Mouse (Mus musculus): ENCODE data around the gene Ttc28. TPM values are rescaled to one million over a fixed set of nuclear protein-coding genes. Genes with fewer than 3 reads are reported as not detected.
"Not testable (repeated sequence)": the region's sequence is repeated elsewhere in the genome, so short reads cannot be mapped to it uniquely, and the experiment has no call there.

Gene Ttc28
- polyA plus RNA-seq, 1 experiment from 2014 or later = 17.8 TPM

DNA sequence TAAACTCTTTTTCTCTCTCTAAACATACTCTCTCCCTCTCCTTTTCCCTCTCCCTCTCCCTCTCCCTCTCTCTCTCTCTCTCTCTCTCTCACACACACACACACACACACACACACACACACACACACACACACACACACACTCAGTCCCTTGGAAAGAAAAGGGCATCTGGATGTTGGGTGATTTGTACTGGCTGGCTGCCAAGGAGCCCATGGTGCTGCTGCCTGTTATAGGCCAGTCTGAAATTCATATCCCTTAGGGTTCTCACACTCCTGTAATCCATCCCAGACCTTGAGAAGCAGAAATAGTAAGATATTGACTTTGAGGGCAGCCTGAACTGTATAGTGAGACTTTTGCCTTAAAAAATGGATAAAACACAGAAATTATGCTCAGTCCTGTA, 4.9 kb upstream of the Ttc28 start:
- no peaks in the 10 kb centered on the region for H3K9me3 ChIP-seq (ENCODE audit: control insufficient read depth, low read depth, low read length)
- H3K4me2 ChIP-seq (replicated peaks; ENCODE audit: low read depth, low read length) = no peak overlapping the region
- H3K27ac ChIP-seq (ENCODE audit: low read length) = no peak overlapping the region; the same call in 1 of the 2 replicates
- H3K27me3 ChIP-seq (ENCODE audit: control insufficient read depth, insufficient read depth, low read length) = no peaks in the 10 kb centered on the region
- no peak for ATAC-seq (ENCODE audit: insufficient number of reproducible peaks, insufficient read depth, low FRiP score, low read depth)
- peaks cover 9% of the 10 kb centered on the region; the same call in 1 of the 2 replicates for H3K36me3 ChIP-seq (ENCODE audit: control insufficient read depth, insufficient read depth, low read length)
- no peak overlapping the region for H3K9ac ChIP-seq (replicated peaks; ENCODE audit: low read depth, low read length)
- H3K4me1 ChIP-seq (ENCODE audit: control insufficient read depth, insufficient read depth, low read length) = peaks cover 5% of the 10 kb centered on the region; the same call in 1 of the 2 replicates
- no peak overlapping the region for H3K4me3 ChIP-seq (ENCODE audit: low read depth, low read length)

DNA sequence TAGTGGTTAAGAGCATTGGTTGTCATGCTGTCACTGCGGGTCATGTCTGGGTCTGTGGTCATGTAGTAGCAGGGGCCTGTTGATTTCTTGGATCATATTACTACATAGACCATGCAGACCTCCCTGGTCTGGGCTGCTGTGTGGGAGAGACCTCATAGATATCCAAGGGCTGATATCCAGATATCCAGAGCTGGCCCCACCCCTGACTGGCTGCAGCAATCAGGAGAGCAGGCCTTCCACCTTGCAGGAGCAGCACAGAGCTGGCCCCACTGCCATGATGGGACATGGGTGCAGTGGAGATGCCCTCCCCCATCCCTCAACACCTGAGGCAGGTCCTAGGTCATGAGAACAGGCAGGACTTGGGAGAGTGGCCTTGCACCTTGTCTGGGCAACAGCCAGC, 4.3 kb upstream of the Ttc28 start:
- WGBS = 88% methylated on average over 1 of the region's 1 CpGs
- Histone ChIP-seq H3K9me3 (ENCODE audit: control insufficient read depth, low read depth, low read length) (no peaks in the 10 kb centered on the region), H3K36me3 (ENCODE audit: control insufficient read depth, insufficient read depth, low read length) (peaks cover 9% of the 10 kb centered on the region; the same call in 1 of the 2 replicates), H3K4me2 (replicated peaks; ENCODE audit: low read depth, low read length) (no peak overlapping the region), H3K4me1 (ENCODE audit: control insufficient read depth, insufficient read depth, low read length) (peaks cover 5% of the 10 kb centered on the region; the same call in 1 of the 2 replicates), H3K27ac (ENCODE audit: low read length) (no peak overlapping the region; the same call in 1 of the 2 replicates), H3K4me3 (ENCODE audit: low read depth, low read length) (no peak overlapping the region), H3K9ac (replicated peaks; ENCODE audit: low read depth, low read length) (no peak overlapping the region), H3K27me3 (ENCODE audit: control insufficient read depth, insufficient read depth, low read length) (no peaks in the 10 kb centered on the region)
- ATAC-seq (ENCODE audit: insufficient number of reproducible peaks, insufficient read depth, low FRiP score, low read depth) = no peak

DNA sequence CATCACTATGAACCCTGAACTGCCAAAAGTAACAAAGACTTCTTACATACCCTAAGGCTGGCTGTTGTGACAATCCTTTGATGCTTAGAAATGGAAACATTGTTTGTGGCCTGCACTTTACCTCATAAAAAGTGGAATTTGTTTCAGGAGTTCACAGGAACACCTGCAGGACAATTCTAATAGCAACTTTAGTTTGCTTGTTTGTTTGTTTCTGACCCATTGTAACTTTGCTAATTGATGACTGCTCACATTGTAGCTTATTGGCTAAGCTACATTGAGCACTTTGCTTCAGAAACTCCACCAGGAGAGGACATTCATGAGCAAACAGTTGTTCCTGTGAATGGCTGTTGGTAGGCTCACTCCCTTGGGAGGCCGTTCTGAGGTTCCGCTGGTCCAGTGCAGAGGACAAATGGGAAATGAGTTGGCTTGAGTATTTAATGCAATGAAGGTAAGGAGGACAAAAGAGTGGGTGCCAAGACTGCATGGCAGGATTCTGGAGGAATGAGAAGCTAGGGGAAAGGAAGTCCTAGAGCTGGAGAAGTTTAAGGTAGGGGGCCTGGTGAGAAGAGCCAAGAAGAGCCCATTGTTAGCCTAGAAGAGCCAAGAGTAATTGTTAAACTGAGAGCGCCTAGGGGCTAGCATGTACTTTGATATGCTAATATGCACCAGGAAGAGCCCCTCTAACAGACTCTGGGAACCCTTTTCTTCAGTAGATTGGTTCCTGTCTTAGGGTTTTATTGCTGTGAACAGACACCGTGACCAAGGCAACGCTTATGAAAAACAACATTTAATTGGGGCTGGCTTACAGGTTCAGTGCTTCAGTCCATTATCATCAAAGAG, 1.7 kb upstream of the Ttc28 start:
- no peak for ATAC-seq (ENCODE audit: insufficient number of reproducible peaks, insufficient read depth, low FRiP score, low read depth)
- Histone ChIP-seq H3K4me1 (ENCODE audit: control insufficient read depth, insufficient read depth, low read length) (0 out of 2 replicates have a peak, but pooled peaks cover 5% of the 10 kb centered on the region), H3K4me3 (ENCODE audit: low read depth, low read length) (no peak overlapping the region), H3K9ac (replicated peaks; ENCODE audit: low read depth, low read length) (no peak overlapping the region), H3K9me3 (ENCODE audit: control insufficient read depth, low read depth, low read length) (no peaks in the 10 kb centered on the region), H3K27me3 (ENCODE audit: control insufficient read depth, insufficient read depth, low read length) (no peaks in the 10 kb centered on the region), H3K27ac (ENCODE audit: low read length) (no peak overlapping the region), H3K36me3 (ENCODE audit: control insufficient read depth, insufficient read depth, low read length) (peaks cover 5% of the 10 kb centered on the region; the same call in 1 of the 2 replicates), H3K4me2 (replicated peaks; ENCODE audit: low read depth, low read length) (no peak overlapping the region)
- WGBS = 91% methylated on average over 5 of the region's 5 CpGs

DNA sequence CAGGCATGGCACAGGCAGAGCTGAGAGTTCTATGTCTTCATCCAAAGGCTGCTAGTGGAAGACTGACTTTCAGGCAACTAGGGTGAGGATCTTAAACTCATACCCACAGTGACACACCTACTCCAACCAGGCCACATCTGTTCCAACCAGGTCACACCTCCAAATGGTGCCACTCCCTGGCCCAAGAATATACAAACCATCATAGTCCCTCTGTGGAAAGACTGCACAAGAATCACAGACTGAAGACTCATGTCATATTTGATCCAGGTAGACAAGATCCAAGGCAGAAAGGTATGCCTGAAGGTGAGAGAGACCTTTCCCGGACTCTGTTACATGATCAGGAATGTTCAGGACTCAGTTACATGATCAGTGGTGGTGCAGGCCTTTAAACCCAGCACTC, 1.1 kb upstream of the Ttc28 start:
- not testable (repeated sequence) for H3K36me3 ChIP-seq (ENCODE audit: control insufficient read depth, insufficient read depth, low read length); ATAC-seq (ENCODE audit: insufficient number of reproducible peaks, insufficient read depth, low FRiP score, low read depth); H3K4me1 ChIP-seq (ENCODE audit: control insufficient read depth, insufficient read depth, low read length); H3K9me3 ChIP-seq (ENCODE audit: control insufficient read depth, low read depth, low read length); H3K4me2 ChIP-seq (replicated peaks; ENCODE audit: low read depth, low read length); H3K27ac ChIP-seq (ENCODE audit: low read length); H3K27me3 ChIP-seq (ENCODE audit: control insufficient read depth, insufficient read depth, low read length); H3K9ac ChIP-seq (replicated peaks; ENCODE audit: low read depth, low read length); H3K4me3 ChIP-seq (ENCODE audit: low read depth, low read length)
- WGBS = 94% methylated on average over 1 of the region's 1 CpGs

DNA sequence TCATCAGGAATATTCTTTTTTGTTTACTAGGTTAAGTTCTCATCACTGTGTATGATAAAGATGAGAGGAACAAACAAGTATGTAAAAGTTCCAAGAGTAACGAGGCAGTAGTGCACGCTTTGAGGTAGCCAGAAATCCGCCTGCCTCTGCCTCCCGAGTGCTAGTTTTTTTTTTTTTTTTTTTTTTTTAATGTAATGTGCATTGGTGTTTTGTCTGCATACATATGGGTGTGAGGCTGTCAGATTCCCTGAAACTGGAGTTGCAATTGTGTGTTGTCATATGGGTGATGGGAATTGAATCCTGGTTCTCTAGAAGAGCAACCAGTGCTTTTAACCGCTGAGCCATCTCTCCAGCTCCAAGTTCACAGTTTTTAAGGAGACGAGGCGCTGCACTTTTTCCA, 561 bp upstream of the Ttc28 start:
- H3K27ac ChIP-seq (ENCODE audit: low read length) = peak overlapping the region; percentile 53; the same call in 1 of the 2 replicates
- 58% methylated on average over 7 of the region's 7 CpGs for WGBS
- no peaks in the 10 kb centered on the region; the same call in 1 of the 2 replicates for H3K36me3 ChIP-seq (ENCODE audit: control insufficient read depth, insufficient read depth, low read length)
- peak overlapping the region; percentile 67 for H3K9ac ChIP-seq (replicated peaks; ENCODE audit: low read depth, low read length)
- peak overlapping the region; percentile 62 for H3K4me3 ChIP-seq (ENCODE audit: low read depth, low read length)
- ATAC-seq (ENCODE audit: insufficient number of reproducible peaks, insufficient read depth, low FRiP score, low read depth) = no peak
- H3K4me1 ChIP-seq (ENCODE audit: control insufficient read depth, insufficient read depth, low read length) = 0 out of 2 replicates have a peak, but pooled peaks cover 5% of the 10 kb centered on the region
- peak overlapping the region; percentile 80 for H3K4me2 ChIP-seq (replicated peaks; ENCODE audit: low read depth, low read length)
- no peaks in the 10 kb centered on the region for H3K27me3 ChIP-seq (ENCODE audit: control insufficient read depth, insufficient read depth, low read length)
- no peaks in the 10 kb centered on the region for H3K9me3 ChIP-seq (ENCODE audit: control insufficient read depth, low read depth, low read length)

DNA sequence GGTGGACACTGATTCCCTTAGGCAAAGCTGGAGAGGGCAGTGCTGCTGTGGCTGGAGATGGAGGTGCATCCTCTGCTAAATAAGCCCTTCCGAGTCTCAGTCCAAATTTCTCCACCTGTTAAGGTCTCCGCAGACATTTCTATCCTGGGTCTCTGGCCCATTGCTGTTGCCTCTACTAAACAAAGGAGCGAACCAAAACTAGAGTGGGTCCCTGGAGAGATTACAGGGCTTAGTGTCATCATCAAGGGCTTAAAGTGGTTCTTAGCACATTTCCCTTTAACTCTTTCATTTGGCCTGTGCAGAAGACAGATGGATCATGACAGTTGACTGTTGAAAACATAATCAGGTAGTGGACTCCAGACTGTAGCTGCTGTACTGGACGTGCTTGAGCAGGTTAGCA, 9.0 kb downstream of the Ttc28 start:
- ATAC-seq (ENCODE audit: insufficient number of reproducible peaks, insufficient read depth, low FRiP score, low read depth) = no peak
- Histone ChIP-seq H3K9me3 (ENCODE audit: control insufficient read depth, low read depth, low read length) (no peaks in the 10 kb centered on the region), H3K4me1 (ENCODE audit: control insufficient read depth, insufficient read depth, low read length) (no peaks in the 10 kb centered on the region), H3K27me3 (ENCODE audit: control insufficient read depth, insufficient read depth, low read length) (no peaks in the 10 kb centered on the region), H3K27ac (ENCODE audit: low read length) (no peak overlapping the region), H3K4me3 (ENCODE audit: low read depth, low read length) (no peak overlapping the region), H3K9ac (replicated peaks; ENCODE audit: low read depth, low read length) (no peak overlapping the region), H3K36me3 (ENCODE audit: control insufficient read depth, insufficient read depth, low read length) (peaks cover 10% of the 10 kb centered on the region; the same call in 1 of the 2 replicates), H3K4me2 (replicated peaks; ENCODE audit: low read depth, low read length) (no peak overlapping the region)
- WGBS = 85% methylated on average over 4 of the region's 4 CpGs

DNA sequence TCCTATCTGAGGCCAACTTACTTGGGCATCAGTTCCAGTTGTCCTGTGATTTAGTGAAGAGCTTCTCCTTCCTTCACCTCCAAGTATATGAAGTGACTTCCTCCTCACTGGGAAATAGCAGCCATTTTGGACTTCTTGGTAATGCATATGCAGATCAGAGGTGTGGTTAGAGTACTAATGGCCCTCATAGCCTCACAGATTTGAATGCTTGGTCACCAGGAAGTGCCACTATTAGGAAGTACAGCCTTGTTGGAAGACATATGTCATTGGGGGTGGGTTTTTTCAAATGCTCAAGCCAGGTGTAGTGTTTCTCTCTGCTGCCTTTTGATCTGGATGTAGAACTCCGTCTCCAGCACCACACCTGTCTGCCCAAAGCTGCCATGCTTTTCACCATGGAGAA, 10.3 kb downstream of the Ttc28 start:
- peaks cover 18% of the 10 kb centered on the region for H3K36me3 ChIP-seq (ENCODE audit: control insufficient read depth, insufficient read depth, low read length)
- H3K4me3 ChIP-seq (ENCODE audit: low read depth, low read length) = no peak overlapping the region
- H3K4me1 ChIP-seq (ENCODE audit: control insufficient read depth, insufficient read depth, low read length) = no peaks in the 10 kb centered on the region
- H3K9me3 ChIP-seq (ENCODE audit: control insufficient read depth, low read depth, low read length) = no peaks in the 10 kb centered on the region
- WGBS = 85% methylated on average over 1 of the region's 1 CpGs
- no peaks in the 10 kb centered on the region for H3K27me3 ChIP-seq (ENCODE audit: control insufficient read depth, insufficient read depth, low read length)
- H3K9ac ChIP-seq (replicated peaks; ENCODE audit: low read depth, low read length) = no peak overlapping the region
- no peak for ATAC-seq (ENCODE audit: insufficient number of reproducible peaks, insufficient read depth, low FRiP score, low read depth)
- H3K4me2 ChIP-seq (replicated peaks; ENCODE audit: low read depth, low read length) = no peak overlapping the region
- H3K27ac ChIP-seq (ENCODE audit: low read length) = no peak overlapping the region

DNA sequence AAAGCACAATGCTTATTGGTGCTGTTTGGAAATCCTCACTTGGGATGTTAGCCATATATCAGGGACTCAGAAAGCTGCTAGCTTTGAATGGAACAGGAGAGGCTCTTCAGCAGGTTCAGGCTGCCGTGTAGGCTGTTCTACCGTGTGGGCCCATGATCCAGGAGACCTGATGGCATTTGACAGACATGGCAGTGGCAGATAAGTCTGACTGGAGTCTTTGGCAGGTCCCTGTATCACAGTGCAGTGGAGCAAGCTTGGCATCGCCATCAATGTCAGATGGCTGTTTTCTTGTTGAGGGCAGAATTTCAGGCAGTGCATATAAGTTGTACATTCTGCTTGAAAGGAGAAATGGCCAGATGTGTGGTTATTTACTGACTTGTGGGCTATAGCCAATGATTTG, 11.0 kb downstream of the Ttc28 start:
- no peak overlapping the region for H3K4me2 ChIP-seq (replicated peaks; ENCODE audit: low read depth, low read length)
- H3K4me3 ChIP-seq (ENCODE audit: low read depth, low read length) = no peak overlapping the region
- H3K27ac ChIP-seq (ENCODE audit: low read length) = no peak overlapping the region
- 93% methylated on average over 3 of the region's 3 CpGs for WGBS
- no peaks in the 10 kb centered on the region for H3K4me1 ChIP-seq (ENCODE audit: control insufficient read depth, insufficient read depth, low read length)
- H3K27me3 ChIP-seq (ENCODE audit: control insufficient read depth, insufficient read depth, low read length) = no peaks in the 10 kb centered on the region
- H3K36me3 ChIP-seq (ENCODE audit: control insufficient read depth, insufficient read depth, low read length) = peaks cover 18% of the 10 kb centered on the region
- no peaks in the 10 kb centered on the region for H3K9me3 ChIP-seq (ENCODE audit: control insufficient read depth, low read depth, low read length)
- no peak for ATAC-seq (ENCODE audit: insufficient number of reproducible peaks, insufficient read depth, low FRiP score, low read depth)
- no peak overlapping the region for H3K9ac ChIP-seq (replicated peaks; ENCODE audit: low read depth, low read length)

Measured in stomach, embryonic 14.5 days (tissue).